Mouse (Mus musculus) heart, postnatal 0 days (tissue): Measurements from ENCODE around the gene Ccna1.

Source experiments
- CTCF ChIP-seq: IDR thresholded peaks from 2 replicates; pipeline ENCODE4 v1.5.1; 2016; ENCODE audit warnings: antibody characterized with exemption, control low read depth, low read depth
- EP300 ChIP-seq: IDR thresholded peaks from 2 replicates; pipeline ENCODE4 v1.6.1; 2016; ENCODE audit warnings: antibody characterized with exemption, low read depth

GRCm38 (mm10) chr3:55055038-55055746, at the start of gene Ccna1:
- no peak for TF ChIP-seq CTCF
- TF ChIP-seq EP300 = no peak
